Mouse (Mus musculus) effector memory CD4-positive, alpha-beta T cell, adult 7 months (primary cell): ENCODE data around the gene Hnrnpl. TPM values are rescaled to one million over a fixed set of nuclear protein-coding genes. Genes with fewer than 3 reads are reported as not detected.

Experiments used
- polyA plus RNA-seq: library from polyadenylated mRNA; unstranded; fragments of 100-300 nt; shearing (Covaris generic); gene quantifications from one replicate; pipeline ENCODE4 v1.2.1, GENCODE M21; 2017

The Hnrnpl gene
- polyA plus RNA-seq, result 269 TPM

GRCm38 (mm10) chr7:28808221-28808941 lies at the start of gene Hnrnpl:
Hnrnpl (plus strand) TSS chr7:28808541.

GRCm38 (mm10) chr7:28766173-28766879 lies 42.0 kb upstream of the Hnrnpl start, which contains the start of gene Sirt2:
Sirt2 (plus strand) TSS chr7:28766735.

GRCm38 (mm10) chr7:28767462-28767965 lies 40.8 kb upstream of the Hnrnpl start, which contains the start of gene Nfkbib:
Nfkbib (minus strand) TSS chr7:28767512.

GRCm38 (mm10) chr7:28788307-28789195 lies 19.8 kb upstream of the Hnrnpl start, which contains the start of gene Rinl:
Rinl (plus strand) TSS chr7:28788969.

GRCm38 (mm10) chr7:28824941-28825685 lies 16.8 kb downstream of the Hnrnpl start, which contains the start of gene Ech1:
Ech1 (plus strand) TSS chr7:28825217.

GRCm38 (mm10) chr7:28833723-28834347 lies 25.5 kb downstream of the Hnrnpl start, which contains the start of gene Lgals4:
Lgals4 (plus strand) TSS chr7:28833854.

GRCm38 (mm10) chr7:28863540-28863939 lies 55.2 kb downstream of the Hnrnpl start, which contains the start of gene Lgals7:
Lgals7 (plus strand) TSS chr7:28863853.

Other genes starting within 250 kb of the Hnrnpl start
- gene Samd4b, start 210.4 kb upstream of the Hnrnpl start, polyA plus RNA-seq, result 72.4 TPM
- gene Pak4, start 210.4 kb upstream of the Hnrnpl start, polyA plus RNA-seq, result 9.0 TPM
- not detected for gene Acp7, start 177.2 kb upstream of the Hnrnpl start, polyA plus RNA-seq
- 1.7 TPM for gene Fbxo27, start 115.7 kb upstream of the Hnrnpl start, polyA plus RNA-seq
- 8.7 TPM for gene Fbxo17, start 91.7 kb upstream of the Hnrnpl start, polyA plus RNA-seq
- gene Mrps12, start 66.7 kb upstream of the Hnrnpl start, polyA plus RNA-seq, result 47.4 TPM
- gene Sars2, start 66.5 kb upstream of the Hnrnpl start, polyA plus RNA-seq, result 19.0 TPM
- gene Ccer2, start 52.4 kb upstream of the Hnrnpl start, polyA plus RNA-seq, result not detected
- 78.1 TPM for gene Sirt2, start 41.8 kb upstream of the Hnrnpl start, polyA plus RNA-seq
- gene Nfkbib, start 41.0 kb upstream of the Hnrnpl start, polyA plus RNA-seq, result 304 TPM
- 310 TPM for gene Rinl, start 19.6 kb upstream of the Hnrnpl start, polyA plus RNA-seq
- 157 TPM for gene Ech1, start 16.7 kb downstream of the Hnrnpl start, polyA plus RNA-seq
- 22.2 TPM for gene Lgals4, start 25.3 kb downstream of the Hnrnpl start, polyA plus RNA-seq
- gene Lgals7, start 55.3 kb downstream of the Hnrnpl start, polyA plus RNA-seq, result 2.3 TPM
- gene Capn12, start 72.9 kb downstream of the Hnrnpl start, polyA plus RNA-seq, result 0.17 TPM
- gene Actn4, start 153.8 kb downstream of the Hnrnpl start, polyA plus RNA-seq, result 261 TPM
- gene Eif3k, start 173.3 kb downstream of the Hnrnpl start, polyA plus RNA-seq, result 289 TPM
- gene Map4k1, start 173.5 kb downstream of the Hnrnpl start, polyA plus RNA-seq, result 128 TPM